Mouse (Mus musculus) liver, adult 10 weeks (tissue): ENCODE results near the gene Pibf1. TPM values are rescaled to one million over a fixed set of nuclear protein-coding genes. Genes with fewer than 3 reads are reported as not detected.

Source experiments
- polyA plus RNA-seq: library from polyadenylated mRNA; stranded (reverse); fragments of 350-450 nt; fragmentation: Illumina TruSeq; extraction: RNeasy Lipid Tissue Mini Kit (QIAGEN cat#74804); gene quantifications from one replicate; pipeline ENCODE4 v1.2.3, GENCODE M21; 2014; ENCODE audit warnings: low read depth, low replicate concordance

Gene Pibf1
- polyA plus RNA-seq = 7.4 TPM

GRCm38 (mm10) chr14:99099267-99099966 lies at the start of gene Pibf1, which contains the start of gene Dis3:
TSS of gene Pibf1 (plus strand) at chr14:99099424.
TSS of gene Dis3 (minus strand) at chr14:99099770.

DNA sequence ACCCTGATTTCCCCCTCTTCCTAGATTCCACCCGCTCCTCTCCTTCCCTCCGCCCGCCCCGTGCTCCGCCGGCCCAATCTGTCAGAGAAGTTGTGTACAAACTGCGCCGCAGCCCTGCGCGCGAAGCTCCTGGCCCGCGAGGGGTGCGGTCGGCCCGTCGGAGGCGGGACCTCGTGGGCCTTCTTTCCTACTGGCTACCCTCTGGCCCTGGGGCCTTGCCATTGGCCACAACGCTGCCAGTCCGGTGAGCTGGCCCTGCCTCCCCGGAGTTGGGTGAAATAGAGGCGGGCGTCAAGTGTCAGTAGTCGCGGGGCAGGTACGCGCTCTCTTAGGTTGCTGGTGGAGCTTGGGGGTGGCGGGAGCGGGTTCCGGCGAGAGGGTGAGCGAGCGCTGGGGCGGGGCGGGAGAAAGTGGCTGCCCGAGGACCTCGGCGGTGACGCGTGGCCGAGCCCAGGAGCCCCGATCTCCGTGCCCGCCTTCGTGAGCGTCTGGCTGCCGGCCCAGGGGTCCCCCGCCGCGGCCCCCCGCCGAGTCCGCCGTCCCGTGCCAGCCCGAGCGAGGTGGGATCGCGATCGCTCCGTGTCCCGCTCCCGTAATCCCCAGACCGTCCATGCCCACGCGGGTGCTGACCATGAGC lies 199.3 kb downstream of the Pibf1 start, which contains the start of gene Klf5:
Gene Klf5 (plus strand): TSS at position 307 of the 637 bp plus-strand sequence.

Other genes with a start within 250 kb of the Pibf1 start
- gene Rpl36a-ps1, start 105.1 kb upstream of the Pibf1 start, polyA plus RNA-seq = 17.9 TPM
- 37.4 TPM for gene Mzt1, start 53.3 kb upstream of the Pibf1 start, polyA plus RNA-seq
- 1.4 TPM for gene Bora, start 53.2 kb upstream of the Pibf1 start, polyA plus RNA-seq
- gene Dis3, start 346 bp downstream of the Pibf1 start, polyA plus RNA-seq = 13.6 TPM
- gene Klf5, start 199.3 kb downstream of the Pibf1 start, polyA plus RNA-seq = 0.13 TPM